Mouse (Mus musculus) liver, embryonic 16.5 days (tissue): ENCODE data around the gene Mfsd6. TPM values are rescaled to one million over a fixed set of nuclear protein-coding genes. Genes with fewer than 3 reads are reported as not detected.

ENCODE experiments used
- ATAC-seq: fragments of 200-750 bp; cut with Nextera tagmentation; 2 replicates; pipeline ENCODE4 v1.8.0; 2017; ENCODE audit warnings: low read depth, mild to moderate bottlenecking, moderate number of reproducible peaks, moderate library complexity
- H3K27ac ChIP-seq: fragments of 300-500 bp; sonication (generic); 2 replicates; pipeline ENCODE4 v1.5.1; 2014; ENCODE audit warnings: mild to moderate bottlenecking, low read length
- H3K27me3 ChIP-seq: fragments of 300-500 bp; sonication (generic); 2 replicates; pipeline ENCODE4 v1.6.1; 2014; ENCODE audit warnings: low read depth, low read length, mixed read lengths; ENCODE audit not compliant: control insufficient read depth, insufficient read depth
- H3K36me3 ChIP-seq: fragments of 300-500 bp; sonication (generic); 2 replicates; pipeline ENCODE4 v1.6.1; 2014; ENCODE audit warnings: mild to moderate bottlenecking; ENCODE audit not compliant: control insufficient read depth, insufficient read depth
- H3K4me1 ChIP-seq: fragments of 300-500 bp; sonication (generic); 2 replicates; pipeline ENCODE4 v1.6.1; 2014; ENCODE audit warnings: low read depth, low read length, mixed read lengths; ENCODE audit not compliant: control insufficient read depth
- H3K4me2 ChIP-seq: fragments of 300-500 bp; sonication (generic); 2 replicates; pipeline ENCODE4 v1.6.1; 2014; ENCODE audit warnings: low read depth, low read length, mixed read lengths
- H3K4me3 ChIP-seq: fragments of 300-500 bp; sonication (generic); 2 replicates; pipeline ENCODE4 v1.5.1; 2014; ENCODE audit warnings: low read depth, mild to moderate bottlenecking, low read length
- H3K9ac ChIP-seq: fragments of 300-500 bp; sonication (generic); 2 replicates; pipeline ENCODE4 v1.6.1; 2014; ENCODE audit warnings: low read depth, low read length
- H3K9me3 ChIP-seq: fragments of 300-500 bp; sonication (generic); replicated peaks from 2 replicates; pipeline ENCODE4 v1.6.1; 2016; ENCODE audit warnings: low read length; ENCODE audit not compliant: control insufficient read depth
- WGBS: fragments of 180-500 bp; shearing (Covaris S2); extraction: QIAGEN DNeasy Blood & Tissue Kit; methylation state at CpG from one replicate; pipeline ENCODE4 v1.1.7; 2014; ENCODE audit not compliant: insufficient replicate concordance; 5-methylcytosine and 5-hydroxymethylcytosine counted together
- polyA plus RNA-seq: library from polyadenylated mRNA; unstranded; fragments of >200 nt; fragmentation: Nextera tagmentation; extraction: Ambion mirVana; gene quantifications from 2 replicates; pipeline ENCODE4 v1.2.1, GENCODE M21; 2015

Gene Mfsd6
- polyA plus RNA-seq, 1 experiment from 2014 or later: 0.61 TPM

GRCm38 (mm10) chr1:52683550-52683949 lies 43.7 kb downstream of the Mfsd6 start:
- H3K9ac ChIP-seq: no peak overlapping the region
- H3K36me3 ChIP-seq: no peaks in the 10 kb centered on the region
- no peak overlapping the region for H3K4me3 ChIP-seq
- no peak overlapping the region for H3K27ac ChIP-seq
- H3K4me2 ChIP-seq: no peak overlapping the region
- no peaks in the 10 kb centered on the region for H3K27me3 ChIP-seq
- no peak for ATAC-seq
- H3K4me1 ChIP-seq: no peaks in the 10 kb centered on the region
- WGBS: 49% methylated on average over 4 of the region's 4 CpGs
- H3K9me3 ChIP-seq: no peaks in the 10 kb centered on the region

GRCm38 (mm10) chr1:52676621-52677020 lies 50.6 kb downstream of the Mfsd6 start:
- WGBS: 52% methylated on average over 3 of the region's 3 CpGs
- Histone ChIP-seq H3K4me2 (no peak overlapping the region), H3K4me1 (no peaks in the 10 kb centered on the region), H3K9ac (no peak overlapping the region), H3K4me3 (no peak overlapping the region), H3K36me3 (no peaks in the 10 kb centered on the region), H3K27ac (no peak overlapping the region), H3K27me3 (no peaks in the 10 kb centered on the region), H3K9me3 (no peaks in the 10 kb centered on the region)
- no peak for ATAC-seq

- no peaks in the 10 kb centered on the region for H3K9me3 ChIP-seq
- 38% methylated on average over 7 of the region's 7 CpGs for WGBS
- no peaks in the 10 kb centered on the region for H3K4me1 ChIP-seq
- ATAC-seq: no peak
- H3K36me3 ChIP-seq: no peaks in the 10 kb centered on the region
- H3K9ac ChIP-seq: no peak overlapping the region
- H3K4me3 ChIP-seq: no peak overlapping the region
- no peaks in the 10 kb centered on the region for H3K27me3 ChIP-seq
- no peak overlapping the region for H3K4me2 ChIP-seq
- no peak overlapping the region for H3K27ac ChIP-seq
Measured at GRCm38 (mm10) chr1:52675561-52676551, 51.4 kb downstream of the Mfsd6 start.

GRCm38 (mm10) chr1:52669931-52670330 lies 57.3 kb downstream of the Mfsd6 start:
- no peak for ATAC-seq
- Histone ChIP-seq H3K4me1 (no peaks in the 10 kb centered on the region), H3K27ac (no peak overlapping the region), H3K27me3 (no peaks in the 10 kb centered on the region), H3K4me3 (no peak overlapping the region), H3K4me2 (no peak overlapping the region), H3K9ac (no peak overlapping the region), H3K36me3 (no peaks in the 10 kb centered on the region), H3K9me3 (no peaks in the 10 kb centered on the region)
- WGBS: 57% methylated on average over 1 of the region's 1 CpGs

- no peak overlapping the region for H3K4me3 ChIP-seq
- 51% methylated on average over 7 of the region's 7 CpGs for WGBS
- H3K9ac ChIP-seq: no peak overlapping the region
- no peaks in the 10 kb centered on the region for H3K9me3 ChIP-seq
- no peaks in the 10 kb centered on the region for H3K27me3 ChIP-seq
- H3K27ac ChIP-seq: no peak overlapping the region
- H3K4me2 ChIP-seq: no peak overlapping the region
- ATAC-seq: no peak
- H3K4me1 ChIP-seq: no peaks in the 10 kb centered on the region
- H3K36me3 ChIP-seq: no peaks in the 10 kb centered on the region
Measured at GRCm38 (mm10) chr1:52668743-52669323, 58.4 kb downstream of the Mfsd6 start.

- H3K9ac ChIP-seq: no peak overlapping the region
- no peak overlapping the region for H3K4me3 ChIP-seq
- no peaks in the 10 kb centered on the region for H3K27me3 ChIP-seq
- H3K9me3 ChIP-seq: no peaks in the 10 kb centered on the region
- H3K36me3 ChIP-seq: no peaks in the 10 kb centered on the region
- no peaks in the 10 kb centered on the region for H3K4me1 ChIP-seq
- no peak overlapping the region for H3K27ac ChIP-seq
- no peak for ATAC-seq
- H3K4me2 ChIP-seq: no peak overlapping the region
- WGBS: 80% methylated on average over 7 of the region's 7 CpGs
Measured at GRCm38 (mm10) chr1:52663228-52663627, 64.0 kb downstream of the Mfsd6 start.

- WGBS: 60% methylated on average over 12 of the region's 12 CpGs
- H3K36me3 ChIP-seq: no peaks in the 10 kb centered on the region
- no peak overlapping the region for H3K4me2 ChIP-seq
- H3K27ac ChIP-seq: no peak overlapping the region
- no peaks in the 10 kb centered on the region for H3K4me1 ChIP-seq
- no peaks in the 10 kb centered on the region for H3K27me3 ChIP-seq
- no peak for ATAC-seq
- no peaks in the 10 kb centered on the region for H3K9me3 ChIP-seq
- no peak overlapping the region for H3K9ac ChIP-seq
- H3K4me3 ChIP-seq: no peak overlapping the region
Measured at GRCm38 (mm10) chr1:52660765-52661164, 66.5 kb downstream of the Mfsd6 start.

GRCm38 (mm10) chr1:52660278-52660677 lies 67.0 kb downstream of the Mfsd6 start:
- Histone ChIP-seq H3K36me3 (no peaks in the 10 kb centered on the region), H3K9ac (no peak overlapping the region), H3K4me1 (no peaks in the 10 kb centered on the region), H3K27ac (no peak overlapping the region), H3K9me3 (no peaks in the 10 kb centered on the region), H3K27me3 (no peaks in the 10 kb centered on the region), H3K4me2 (no peak overlapping the region), H3K4me3 (no peak overlapping the region)
- WGBS: 41% methylated on average over 2 of the region's 2 CpGs
- no peak for ATAC-seq

- Histone ChIP-seq H3K27me3 (no peaks in the 10 kb centered on the region), H3K9me3 (no peaks in the 10 kb centered on the region), H3K4me2 (no peak overlapping the region), H3K36me3 (no peaks in the 10 kb centered on the region), H3K9ac (no peak overlapping the region), H3K4me3 (no peak overlapping the region), H3K4me1 (no peaks in the 10 kb centered on the region), H3K27ac (no peak overlapping the region)
- WGBS: 72% methylated on average over 7 of the region's 7 CpGs
- no peak for ATAC-seq
Measured at GRCm38 (mm10) chr1:52658160-52658559, 69.1 kb downstream of the Mfsd6 start.
